Mouse (Mus musculus) thymus, adult 2 months (tissue): ENCODE data around the gene Nudt13. TPM values are rescaled to one million over a fixed set of nuclear protein-coding genes. Genes with fewer than 3 reads are reported as not detected.

Source experiments
- DNase-seq: peaks from one replicate; pipeline ENCODE4 v3.0.0; 2021
- H3K27ac ChIP-seq: fragments of 200-500 bp; 2 replicates; pipeline ENCODE4 v1.5.1; 2012; ENCODE audit warnings: low read length, control low read depth; ENCODE audit not compliant: control insufficient read depth, insufficient read depth
- H3K27me3 ChIP-seq: fragments of 200-500 bp; 2 replicates; pipeline ENCODE4 v1.6.1; 2012; ENCODE audit warnings: mild to moderate bottlenecking, low read length, moderate library complexity, mixed read lengths; ENCODE audit not compliant: control insufficient read depth, insufficient read depth
- H3K36me3 ChIP-seq: fragments of 200-500 bp; 2 replicates; pipeline ENCODE4 v1.6.1; 2012; ENCODE audit warnings: mild to moderate bottlenecking, low read length, moderate library complexity; ENCODE audit not compliant: control insufficient read depth, insufficient read depth
- H3K4me1 ChIP-seq: fragments of 200-500 bp; replicated peaks from 2 replicates; pipeline ENCODE4 v1.6.1; 2012; ENCODE audit warnings: low read length; ENCODE audit not compliant: control insufficient read depth, insufficient read depth
- H3K4me3 ChIP-seq: fragments of 200-500 bp; 2 replicates; pipeline ENCODE4 v1.5.1; 2012; ENCODE audit warnings: mild to moderate bottlenecking, low read length, control low read depth, moderate library complexity; ENCODE audit not compliant: control insufficient read depth, insufficient read depth
- CTCF ChIP-seq: fragments of 200-500 bp; IDR thresholded peaks from 2 replicates; pipeline ENCODE4 v1.5.1; 2012; ENCODE audit warnings: mild to moderate bottlenecking, control low read depth, low read length, moderate library complexity, borderline replicate concordance; ENCODE audit not compliant: control insufficient read depth, poor library complexity, insufficient read depth; ENCODE audit errors: extremely low read depth
- POLR2A ChIP-seq: fragments of 200-500 bp; IDR thresholded peaks from 2 replicates; pipeline ENCODE4 v1.6.1; 2012; ENCODE audit warnings: mild to moderate bottlenecking, low read length, control low read depth, moderate library complexity; ENCODE audit not compliant: control insufficient read depth, poor library complexity, insufficient read depth; ENCODE audit errors: extremely low read depth
- WGBS: fragments of 180-500 bp; shearing (Covaris S2); methylation state at CpG from one replicate; pipeline ENCODE4 v1.1.7; 2018; 5-methylcytosine and 5-hydroxymethylcytosine counted together
- polyA plus RNA-seq: library from polyadenylated mRNA; depleted of rRNA; stranded (reverse); fragments of >200 nt; gene quantifications from 2 replicates; pipeline ENCODE4 v1.2.3, GENCODE M21; 2012; rRNA removed

The Nudt13 gene
- polyA plus RNA-seq, 1 experiment, result 20.7 TPM

GRCm38 (mm10) chr14:20347991-20348541 is 53.6 kb downstream of the Nudt13 start, which contains the start of the genes Ecd and Fam149b:
Gene Ecd (minus strand): TSS chr14:20348121.
Gene Fam149b (plus strand): TSS chr14:20348162.
- Histone ChIP-seq H3K36me3 (no peaks in the 10 kb centered on the region; the same call in 1 of the 2 replicates), H3K4me1 (no peaks in the 10 kb centered on the region), H3K4me3 (peak within 1 kb of the TSS; percentile 91), H3K27me3 (no peaks in the 10 kb centered on the region; the same call in 1 of the 2 replicates), H3K27ac (peak within 1 kb of the TSS; percentile 28; the same call in 1 of the 2 replicates)
- DNase-seq, result peak; percentile 89
- under 1% methylated on average over 42 of the region's 42 CpGs for WGBS
- peak; percentile 32 for TF ChIP-seq POLR2A
- 0 out of 2 replicates have a peak, but pooled peaks have one; percentile 32 for TF ChIP-seq CTCF

GRCm38 (mm10) chr14:20363230-20363629 is 68.7 kb downstream of the Nudt13 start:
- TF ChIP-seq CTCF, result no peak
- TF ChIP-seq POLR2A, result no peak

More at GRCm38 (mm10) chr14:20363230-20363629, 68.7 kb downstream of the Nudt13 start:
- Histone ChIP-seq H3K4me3 (no peak overlapping the region), H3K27ac (no peak overlapping the region), H3K4me1 (no peaks in the 10 kb centered on the region), H3K36me3 (peaks cover 45% of the 10 kb centered on the region), H3K27me3 (no peaks in the 10 kb centered on the region)
- no peak for DNase-seq
- WGBS, result 95% methylated on average over 4 of the region's 4 CpGs

Other genes starting within 250 kb of the Nudt13 start
- 12.8 and 14.6 TPM in 2 replicates for gene Saysd1, start 156.2 kb upstream of the Nudt13 start, polyA plus RNA-seq
- 6.1 and 6.7 TPM in 2 replicates for gene Kcnk5, start 112.9 kb upstream of the Nudt13 start, polyA plus RNA-seq
- 0.40 and 0.43 TPM in 2 replicates for gene Kcnk16, start 25.5 kb upstream of the Nudt13 start, polyA plus RNA-seq
- 24.5 and 29.9 TPM in 2 replicates for gene Ecd, start 53.4 kb downstream of the Nudt13 start, polyA plus RNA-seq
- 28.4 and 34.5 TPM in 2 replicates for gene Fam149b, start 53.5 kb downstream of the Nudt13 start, polyA plus RNA-seq
- 73.8 and 94.8 TPM in 2 replicates for gene Dnajc9, start 94.2 kb downstream of the Nudt13 start, polyA plus RNA-seq
- 49.9 and 56.3 TPM in 2 replicates for gene Mrps16, start 98.9 kb downstream of the Nudt13 start, polyA plus RNA-seq
- 0.06 TPM in 1 of 2 replicates, not detected in the other for gene Cfap70, start 157.5 kb downstream of the Nudt13 start, polyA plus RNA-seq
- 82.2 and 91.8 TPM in 2 replicates for gene Anxa7, start 185.4 kb downstream of the Nudt13 start, polyA plus RNA-seq
- gene Mss51, start 202.2 kb downstream of the Nudt13 start, polyA plus RNA-seq, result 2.9 and 3.9 TPM in 2 replicates